Mouse (Mus musculus): ENCODE measurements around the gene Rabgap1l.

The Rabgap1l gene

GRCm38 (mm10) chr1:160387446-160387845, 405.6 kb downstream of the Rabgap1l start:
- no peak for DNase-seq (ENCODE audit: low read depth, low spot score)

- no peak for DNase-seq (ENCODE audit: low read depth, low spot score)
These were observed 414.6 kb downstream of the Rabgap1l start for GRCm38 (mm10) chr1:160378367-160378766.

GRCm38 (mm10) chr1:160377337-160378336, 415.4 kb downstream of the Rabgap1l start:
- peak; percentile 63 for DNase-seq (ENCODE audit: low read depth, low spot score)

- DNase-seq (ENCODE audit: low read depth, low spot score), result no peak
These were observed 418.5 kb downstream of the Rabgap1l start for GRCm38 (mm10) chr1:160374490-160374889.

- DNase-seq (ENCODE audit: low read depth, low spot score), result no peak
These were observed 419.7 kb downstream of the Rabgap1l start for GRCm38 (mm10) chr1:160373306-160373705.

- DNase-seq (ENCODE audit: low read depth, low spot score), result no peak
These were observed 421.3 kb downstream of the Rabgap1l start for GRCm38 (mm10) chr1:160371696-160372095.

- no peak for DNase-seq (ENCODE audit: low read depth, low spot score)
These were observed 422.5 kb downstream of the Rabgap1l start for GRCm38 (mm10) chr1:160370552-160370951.

GRCm38 (mm10) chr1:160366615-160367014, 426.4 kb downstream of the Rabgap1l start:
- DNase-seq (ENCODE audit: low read depth, low spot score), result no peak

- no peak for DNase-seq (ENCODE audit: low read depth, low spot score)
These were observed 435.7 kb downstream of the Rabgap1l start for GRCm38 (mm10) chr1:160357268-160357667.

- DNase-seq (ENCODE audit: low read depth, low spot score), result no peak
These were observed 439.1 kb downstream of the Rabgap1l start for GRCm38 (mm10) chr1:160353732-160354455.

GRCm38 (mm10) chr1:160352309-160352708, 440.7 kb downstream of the Rabgap1l start:
- DNase-seq (ENCODE audit: low read depth, low spot score), result no peak

- peak; percentile 78 for DNase-seq (ENCODE audit: low read depth, low spot score)
These were observed 441.2 kb downstream of the Rabgap1l start for GRCm38 (mm10) chr1:160351880-160352234.

- no peak for DNase-seq (ENCODE audit: low read depth, low spot score)
These were observed 441.7 kb downstream of the Rabgap1l start for GRCm38 (mm10) chr1:160351146-160351879.

- DNase-seq (ENCODE audit: low read depth, low spot score), result no peak
These were observed 452.4 kb downstream of the Rabgap1l start for GRCm38 (mm10) chr1:160340653-160341052.

GRCm38 (mm10) chr1:160339374-160339773, 453.6 kb downstream of the Rabgap1l start:
- no peak for DNase-seq (ENCODE audit: low read depth, low spot score)

- DNase-seq (ENCODE audit: low read depth, low spot score), result no peak
These were observed 458.2 kb downstream of the Rabgap1l start for GRCm38 (mm10) chr1:160334791-160335190.

- peak; percentile 89 for DNase-seq (ENCODE audit: low read depth, low spot score)
These were observed 462.2 kb downstream of the Rabgap1l start for GRCm38 (mm10) chr1:160330828-160331227.

GRCm38 (mm10) chr1:160330222-160330621, 462.8 kb downstream of the Rabgap1l start:
- DNase-seq (ENCODE audit: low read depth, low spot score), result no peak

- no peak for DNase-seq (ENCODE audit: low read depth, low spot score)
These were observed 463.2 kb downstream of the Rabgap1l start for GRCm38 (mm10) chr1:160329788-160330187.

- DNase-seq (ENCODE audit: low read depth, low spot score), result no peak
These were observed 465.5 kb downstream of the Rabgap1l start for GRCm38 (mm10) chr1:160327531-160327930.

GRCm38 (mm10) chr1:160325542-160325941, 467.5 kb downstream of the Rabgap1l start:
- DNase-seq (ENCODE audit: low read depth, low spot score), result no peak

GRCm38 (mm10) chr1:160320690-160321089, 472.3 kb downstream of the Rabgap1l start:
- no peak for DNase-seq (ENCODE audit: low read depth, low spot score)

Measured in telencephalon, adult 2 months (tissue).